Mouse (Mus musculus): ENCODE measurements around the gene P3h4.
A peak's percentile ranks its signal among the peaks of the same experiment; 100 is the strongest.

P3h4 gene

DNA sequence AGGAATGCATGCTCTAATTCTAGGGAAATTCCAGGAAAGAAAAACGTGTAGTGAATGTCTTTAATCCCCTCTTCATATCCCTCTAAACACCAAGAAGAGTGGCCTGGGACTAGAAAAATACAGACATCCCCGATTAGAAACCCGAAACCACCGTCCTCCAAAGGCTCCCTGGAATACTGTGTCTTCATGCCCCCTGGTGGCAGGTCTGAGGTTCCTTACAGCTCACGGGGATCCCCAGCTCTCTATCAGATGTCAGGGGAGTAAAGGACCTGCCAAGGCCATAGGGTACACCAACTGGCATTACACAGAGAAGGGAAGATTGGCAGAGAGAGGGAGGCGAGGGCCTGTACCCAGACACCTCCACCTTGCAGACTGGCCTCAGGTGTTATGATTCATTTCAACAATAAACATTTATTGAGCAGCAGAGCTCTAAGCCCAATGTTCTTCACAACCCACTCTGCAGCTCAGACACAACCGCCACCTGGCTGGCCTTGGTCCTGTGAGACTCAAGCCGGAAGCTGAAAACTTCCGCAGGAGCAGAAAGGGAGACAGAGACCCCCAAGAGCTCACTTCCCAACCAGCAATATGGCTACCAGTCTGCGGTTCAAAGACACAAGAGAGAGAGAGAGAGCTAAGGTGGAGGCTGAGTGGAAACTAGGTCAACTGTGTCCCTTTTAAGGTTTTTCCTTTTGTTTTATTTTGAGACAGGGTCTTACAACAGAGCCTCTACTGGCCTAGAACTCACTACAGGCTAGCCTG is 6.4 kb downstream of the P3h4 start:
- DNase-seq: peak; percentile 76 to 84

DNA sequence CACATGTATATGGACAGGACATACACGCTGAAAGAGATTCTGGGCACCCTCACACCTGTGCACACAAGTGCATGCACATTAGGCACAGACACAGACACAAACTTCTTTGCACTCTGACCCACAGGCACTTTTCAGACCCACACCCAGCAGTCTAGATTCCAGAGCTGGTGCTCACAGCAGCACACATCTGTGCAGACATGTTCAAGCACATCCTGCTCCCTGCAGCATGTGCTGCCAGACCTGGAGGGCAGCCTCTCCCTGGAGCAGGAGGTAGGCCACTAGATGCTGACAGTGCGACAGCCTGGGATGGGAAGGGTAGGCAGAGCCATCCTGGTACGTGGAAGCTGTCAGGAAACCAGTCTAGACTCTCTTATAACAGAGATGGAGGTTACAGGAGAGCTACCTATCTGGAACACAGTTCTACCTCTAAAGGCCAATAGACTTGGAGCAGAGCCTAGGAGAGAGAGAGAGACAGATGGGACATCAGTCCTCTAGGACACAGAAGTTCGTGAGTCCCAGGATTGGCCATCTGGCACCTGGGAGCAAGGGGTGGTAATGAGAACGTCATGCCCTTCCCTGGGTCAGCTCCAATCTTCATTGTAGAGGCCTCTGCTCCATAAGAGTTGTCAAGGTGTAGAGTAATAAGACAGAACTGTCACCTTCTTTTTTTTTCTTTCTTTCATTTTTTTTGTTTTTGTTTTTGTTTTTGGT is 7.5 kb downstream of the P3h4 start:
- no peak for DNase-seq

DNA sequence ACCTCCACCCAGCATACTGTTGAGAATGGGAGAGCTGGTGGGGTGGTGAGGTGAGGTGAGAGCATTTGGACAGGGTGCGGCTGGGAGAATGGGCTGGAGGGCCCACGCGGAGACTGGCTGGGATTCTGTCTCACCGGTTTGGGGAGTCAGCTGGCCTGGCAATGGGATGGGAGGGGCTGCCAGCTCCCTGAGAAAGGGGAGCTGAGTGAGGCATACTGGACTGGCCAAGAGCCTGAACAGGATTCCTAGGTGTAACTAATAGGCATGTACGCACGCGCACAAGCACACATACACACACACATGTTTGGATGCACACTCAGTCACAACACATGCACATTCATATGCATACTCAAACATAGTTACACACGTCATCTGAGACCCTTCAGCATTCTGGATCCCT is 8.4 kb downstream of the P3h4 start:
- peak; percentile 53 to 71 for DNase-seq

DNA sequence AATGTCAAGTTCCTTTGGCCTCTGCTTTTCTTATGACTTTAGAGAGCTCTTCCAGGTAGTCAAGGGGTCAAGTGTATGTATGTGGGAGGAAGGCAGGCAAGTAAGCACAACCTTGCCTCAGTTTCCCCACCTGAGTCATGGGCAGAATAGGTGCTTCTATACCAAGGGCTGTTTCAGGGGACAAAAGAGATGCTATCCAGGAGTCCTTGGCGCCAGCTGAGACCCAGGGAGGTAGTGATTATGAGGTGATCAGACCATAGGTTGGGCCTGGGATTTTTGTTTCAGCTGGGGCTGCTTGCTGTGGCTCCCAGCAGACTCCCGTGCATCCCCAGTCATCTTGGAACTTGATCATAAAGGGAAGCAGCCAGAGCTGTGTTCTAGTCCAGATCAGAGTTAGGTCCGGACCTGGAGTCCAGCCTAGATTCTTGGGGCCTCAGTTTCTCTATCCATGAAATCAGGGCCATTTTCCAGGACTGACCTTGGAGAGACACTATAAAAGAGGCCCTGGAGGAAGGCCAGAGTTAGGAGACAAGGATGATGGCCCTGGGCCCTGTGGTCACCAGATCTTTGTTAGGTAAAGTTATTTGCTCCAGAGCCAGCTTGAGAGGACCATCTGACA is 10.1 kb downstream of the P3h4 start:
- DNase-seq: no peak

DNA sequence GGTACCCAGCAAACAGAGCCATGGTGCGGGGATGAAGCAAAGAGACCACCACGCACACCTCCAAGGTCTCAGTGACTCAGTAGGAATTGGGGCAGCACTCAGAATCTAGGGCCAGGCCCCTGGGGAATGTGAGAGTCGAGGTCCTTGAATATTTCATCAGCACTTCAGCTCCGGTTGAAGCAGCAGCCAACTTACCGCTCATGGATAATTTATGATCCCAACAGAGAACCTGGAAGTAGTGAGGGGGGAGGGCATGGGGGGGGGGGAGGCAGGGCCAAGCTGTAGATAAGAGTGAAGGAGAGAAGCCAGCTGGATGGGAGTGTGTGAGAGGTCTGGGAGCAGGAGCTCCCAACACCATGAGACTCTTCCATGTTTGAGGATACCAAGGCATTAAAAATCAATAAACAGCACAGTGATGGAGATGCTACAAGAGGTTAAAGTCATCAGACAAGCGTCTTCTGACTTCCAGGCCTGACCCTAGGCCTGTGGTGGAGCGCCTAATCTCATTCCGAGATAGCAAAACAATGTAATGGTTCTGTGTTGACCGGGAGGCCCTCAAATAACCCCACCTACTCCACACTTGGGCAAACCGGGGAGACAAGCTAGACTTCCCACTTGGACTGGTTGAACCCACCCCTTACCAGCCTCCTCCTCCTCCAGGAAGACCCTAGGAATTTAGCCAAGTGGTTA is 11.0 kb downstream of the P3h4 start:
- no peak for DNase-seq

DNA sequence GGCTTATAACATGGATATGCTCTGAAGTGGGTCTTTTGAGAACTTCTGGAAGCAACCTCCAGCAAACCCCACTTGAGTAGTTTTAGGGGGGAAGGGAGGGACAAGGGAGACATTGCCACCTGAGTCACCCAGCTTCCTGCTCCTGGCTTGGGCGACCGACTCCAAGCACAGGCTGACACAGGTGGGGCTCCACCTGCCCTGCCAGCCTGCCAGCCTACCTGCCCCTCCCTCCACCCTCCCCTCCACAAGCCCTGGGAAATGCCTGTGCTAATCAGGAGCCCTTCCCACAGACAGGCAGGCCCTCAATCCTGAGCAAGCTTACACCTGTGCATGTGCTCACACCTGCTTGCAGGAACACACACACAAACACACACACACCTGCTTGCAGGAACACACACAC is 12.0 kb downstream of the P3h4 start:
- peak; percentile 74 to 84 for DNase-seq

DNA sequence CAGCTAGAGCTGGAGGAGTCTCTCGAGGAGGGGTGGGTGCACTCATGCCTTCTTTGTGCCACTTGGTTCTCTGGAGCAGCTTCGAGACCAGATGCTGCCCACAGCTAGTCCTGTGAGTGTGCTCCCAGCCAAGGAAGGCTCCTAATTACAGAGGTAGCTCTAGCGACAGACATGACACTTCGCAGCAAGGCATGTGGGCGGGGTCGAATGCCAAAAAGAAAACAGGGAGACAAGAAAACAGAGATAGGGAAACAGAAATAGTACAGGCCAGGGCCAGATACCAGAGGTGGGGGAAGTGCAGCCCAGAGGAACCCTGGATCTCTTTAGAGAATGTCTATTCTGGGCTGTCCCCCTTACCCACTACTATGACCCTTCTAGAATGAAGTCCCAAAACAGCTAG is 12.4 kb downstream of the P3h4 start:
- DNase-seq: no peak

DNA sequence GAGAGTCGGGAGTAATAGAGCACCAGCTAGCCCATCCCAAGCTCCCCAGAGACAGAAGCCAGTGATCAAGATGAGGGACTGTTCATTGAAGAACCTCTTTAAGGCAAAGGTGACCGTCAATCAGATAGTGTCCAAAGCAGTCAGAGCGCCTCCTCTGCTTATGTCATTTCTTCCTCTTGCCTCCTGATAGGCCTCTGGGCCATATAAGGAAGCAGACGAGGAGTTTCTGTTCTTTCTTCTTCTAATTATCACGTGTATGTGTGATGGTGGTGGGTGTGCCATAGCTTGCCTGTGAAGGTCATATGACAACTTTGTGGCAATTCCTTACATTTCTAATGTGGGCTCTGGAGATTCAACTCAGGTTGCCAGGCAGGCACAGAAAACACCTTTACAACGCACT is 13.8 kb downstream of the P3h4 start:
- DNase-seq: no peak

DNA sequence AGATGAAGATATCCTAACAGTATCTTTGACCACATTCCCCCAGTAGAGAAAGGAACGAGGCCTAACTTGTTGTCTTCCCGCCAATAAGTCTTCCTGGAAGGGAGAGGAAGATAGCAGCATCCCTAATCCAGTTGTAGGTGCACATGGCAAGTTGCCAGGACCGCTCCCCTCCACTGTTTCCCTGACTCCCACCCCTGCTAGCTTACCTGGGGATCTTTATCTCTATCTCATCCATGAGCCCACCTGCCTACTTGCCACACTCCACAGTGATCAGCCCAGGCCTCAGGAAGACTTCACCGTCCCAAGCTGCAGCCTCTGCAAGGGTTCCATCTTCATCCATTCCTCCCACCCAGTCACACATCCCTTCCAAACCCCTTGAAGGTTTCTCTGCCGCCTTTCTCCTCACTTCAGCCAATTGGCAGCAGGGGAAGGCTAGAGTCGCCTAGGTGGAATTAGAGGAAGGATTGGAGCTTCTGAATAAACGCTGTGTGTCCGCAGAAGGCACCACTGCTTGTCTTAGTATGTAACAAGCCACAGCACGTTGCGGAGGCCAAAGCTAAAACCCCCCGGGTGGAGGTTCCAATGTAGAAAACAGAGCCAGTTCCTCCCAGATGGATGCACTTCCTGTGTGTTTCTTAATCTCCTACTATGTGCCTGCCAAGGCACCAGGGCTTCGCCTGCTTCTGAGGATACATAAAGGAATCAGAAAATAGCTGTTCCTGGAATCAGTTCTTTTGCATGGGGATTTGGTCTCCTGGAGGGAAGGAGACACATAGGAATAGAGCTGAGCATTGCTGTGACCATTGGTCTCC is 14.7 kb downstream of the P3h4 start:
- DNase-seq: no peak

DNA sequence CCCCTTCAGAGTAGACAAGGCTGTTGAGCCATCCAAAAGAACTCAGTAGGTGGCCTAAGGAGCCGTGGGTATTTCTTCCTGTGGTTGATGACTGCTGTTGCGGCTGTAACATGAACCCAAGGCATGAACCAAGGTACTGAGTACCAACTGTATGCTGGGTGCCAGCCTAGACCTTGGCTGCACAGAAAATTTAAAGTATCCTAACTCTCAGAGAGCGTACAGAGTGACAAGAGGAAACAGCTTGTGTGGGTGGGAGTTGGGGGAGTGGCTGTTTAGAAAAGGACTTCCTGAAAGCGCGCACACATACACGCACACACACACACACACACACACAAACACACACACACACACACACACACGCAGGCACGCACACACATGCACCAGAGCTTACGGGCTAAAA is 15.3 kb downstream of the P3h4 start:
- DNase-seq: peak; percentile 52 to 70

DNA sequence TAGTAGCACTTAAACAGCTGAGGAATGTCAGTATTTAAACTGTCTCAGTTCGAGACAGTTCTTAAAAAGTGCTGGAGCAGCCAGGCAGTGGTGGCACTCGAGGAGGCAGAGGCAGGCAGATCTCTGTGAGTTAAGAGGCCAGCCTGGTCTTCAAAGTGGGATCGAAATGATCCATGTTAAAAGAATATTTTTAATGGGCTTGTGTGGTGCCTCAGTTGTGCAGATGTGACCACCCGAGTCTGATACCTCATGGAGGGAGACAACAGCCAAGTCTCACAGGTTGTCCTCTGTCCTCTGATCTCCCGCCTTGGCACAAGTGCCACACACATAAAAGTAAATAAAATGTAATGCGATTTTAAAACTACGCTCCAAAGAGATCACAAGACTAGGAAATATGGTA is 16.1 kb downstream of the P3h4 start:
- DNase-seq: no peak

DNA sequence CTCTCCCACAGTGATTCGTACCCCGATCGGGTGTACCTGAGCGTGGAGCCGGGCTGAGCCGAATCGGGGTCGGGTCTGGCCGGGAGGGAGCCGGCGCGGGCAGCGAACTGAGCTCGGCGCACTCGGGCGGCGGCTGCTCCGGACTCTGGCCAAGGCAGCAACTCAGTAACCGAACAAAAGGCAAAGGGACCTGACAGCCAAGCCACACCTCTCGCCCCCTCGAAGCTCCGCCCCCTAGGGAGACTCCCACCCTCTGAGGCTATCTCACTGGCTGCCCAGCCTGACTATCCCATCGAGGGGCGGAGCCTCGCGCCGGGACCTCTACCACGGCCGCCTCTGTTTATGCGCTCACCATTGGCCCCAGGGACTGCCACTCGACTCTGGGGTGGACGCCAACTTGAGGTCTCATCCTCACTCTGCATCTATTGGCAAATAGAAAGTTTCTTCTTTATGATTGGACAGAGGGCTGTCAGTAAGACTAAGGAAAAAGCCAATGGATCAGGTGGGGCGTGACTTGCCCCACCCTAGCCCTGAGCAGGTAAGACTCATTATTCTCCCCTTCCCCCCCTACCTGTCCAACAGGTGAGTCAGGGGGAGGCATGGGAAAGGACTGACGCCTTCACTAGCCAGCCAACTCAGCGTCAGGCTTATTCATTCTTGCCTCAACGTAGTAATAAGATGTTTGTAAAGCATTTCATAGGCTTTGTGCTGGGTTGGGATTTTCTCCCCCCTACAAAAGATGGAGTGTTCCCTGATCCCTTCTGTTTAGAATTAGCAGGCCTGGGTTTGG is 16.8 kb downstream of the P3h4 start, which contains the start of gene Jup:
Gene Jup (minus strand): TSS at position 164 of the 790 bp plus-strand sequence.
- DNase-seq: peak; percentile 100

DNA sequence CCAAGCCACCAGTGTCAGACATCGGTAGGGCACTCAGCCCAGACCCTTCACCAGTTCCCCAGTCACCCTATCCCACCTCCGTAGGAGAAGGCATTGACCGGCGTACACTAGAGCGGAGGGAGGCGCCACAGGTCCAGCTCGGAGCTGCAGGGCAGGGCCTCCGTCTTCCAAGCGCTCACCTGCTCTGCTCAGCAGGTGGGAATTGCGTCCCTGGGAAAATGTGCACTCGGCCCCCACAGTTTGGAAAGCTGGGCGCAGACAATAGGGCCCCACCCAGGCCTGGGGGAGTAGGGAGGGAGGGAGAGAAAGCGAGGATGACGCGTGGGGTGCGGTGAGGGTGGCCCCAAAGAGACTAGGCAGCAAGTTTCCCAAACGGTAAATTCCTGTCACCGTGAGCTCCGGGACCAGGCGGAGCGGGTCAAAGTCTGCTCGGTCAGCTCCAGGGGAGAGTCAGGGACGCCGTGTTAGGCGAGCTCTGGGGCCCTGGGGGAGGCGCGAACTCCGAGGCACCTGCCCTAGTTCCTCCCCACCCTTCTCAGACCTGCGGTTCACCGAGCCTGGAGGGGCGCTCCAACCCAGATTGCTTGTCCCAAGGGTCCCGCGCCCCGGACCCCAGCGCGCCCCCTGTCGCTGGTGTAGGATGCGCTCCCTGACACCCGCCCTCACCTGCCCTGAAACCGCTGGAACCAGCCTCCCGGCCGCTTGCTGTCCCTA is 17.6 kb downstream of the P3h4 start:
- DNase-seq: peak; percentile 65 to 70

DNA sequence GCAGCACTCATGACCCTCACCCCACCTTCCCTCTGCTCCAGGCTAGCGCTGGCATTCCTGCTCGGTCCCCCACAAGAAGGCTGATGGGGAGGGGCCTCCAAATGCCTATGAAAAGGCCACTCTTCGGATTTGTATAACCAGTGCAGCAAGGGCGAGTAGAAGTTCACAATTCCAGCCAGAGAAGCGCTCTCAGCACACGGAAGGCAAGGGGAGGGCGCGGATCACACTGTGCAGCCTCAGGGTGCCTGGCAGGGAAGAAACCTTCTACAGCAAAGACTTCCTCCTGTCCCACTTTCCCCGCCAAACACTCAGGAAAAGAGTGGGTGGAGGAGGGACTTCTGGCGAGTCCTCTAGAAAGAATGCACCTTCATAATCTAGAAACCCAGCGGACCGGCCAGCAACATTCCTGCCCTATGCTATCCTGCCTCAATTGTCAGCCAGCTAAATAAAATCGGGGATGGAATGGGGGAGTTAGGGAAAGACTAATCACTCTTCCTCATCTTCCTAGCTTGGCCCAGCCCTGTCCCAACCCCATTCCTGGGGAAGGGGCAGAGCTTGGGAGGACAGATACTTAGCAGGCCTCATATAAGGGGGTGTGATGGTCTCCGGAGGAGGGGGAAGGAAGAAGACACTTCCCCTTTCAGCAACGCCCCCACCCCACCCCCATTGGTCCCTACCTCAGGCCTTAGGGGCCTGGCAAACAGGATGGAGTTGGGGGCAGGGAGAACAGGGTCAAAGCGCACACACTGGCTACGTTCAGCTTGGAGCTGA is 18.6 kb downstream of the P3h4 start:
- peak; percentile 68 to 76 for DNase-seq

DNA sequence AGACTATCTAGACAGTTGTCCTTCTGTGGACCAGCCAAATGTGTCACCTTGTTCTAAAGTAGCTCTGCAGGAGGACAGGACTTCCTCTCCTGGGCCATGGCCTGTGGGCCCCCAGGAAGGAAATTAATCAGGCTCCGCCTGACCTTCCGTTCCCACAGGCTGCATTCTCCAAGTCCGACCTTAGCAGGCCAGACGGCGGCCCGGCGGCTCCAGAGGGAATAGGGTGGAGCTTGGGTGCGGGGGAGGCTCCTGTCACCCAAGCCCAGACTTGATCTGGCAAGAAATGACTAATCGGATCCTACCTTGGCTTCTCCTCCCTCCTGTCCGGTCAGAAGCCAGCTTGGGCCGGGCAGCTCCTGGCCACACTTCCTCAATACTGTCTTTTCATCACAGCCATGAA is 19.4 kb downstream of the P3h4 start:
- DNase-seq: peak; percentile 82 to 90

DNA sequence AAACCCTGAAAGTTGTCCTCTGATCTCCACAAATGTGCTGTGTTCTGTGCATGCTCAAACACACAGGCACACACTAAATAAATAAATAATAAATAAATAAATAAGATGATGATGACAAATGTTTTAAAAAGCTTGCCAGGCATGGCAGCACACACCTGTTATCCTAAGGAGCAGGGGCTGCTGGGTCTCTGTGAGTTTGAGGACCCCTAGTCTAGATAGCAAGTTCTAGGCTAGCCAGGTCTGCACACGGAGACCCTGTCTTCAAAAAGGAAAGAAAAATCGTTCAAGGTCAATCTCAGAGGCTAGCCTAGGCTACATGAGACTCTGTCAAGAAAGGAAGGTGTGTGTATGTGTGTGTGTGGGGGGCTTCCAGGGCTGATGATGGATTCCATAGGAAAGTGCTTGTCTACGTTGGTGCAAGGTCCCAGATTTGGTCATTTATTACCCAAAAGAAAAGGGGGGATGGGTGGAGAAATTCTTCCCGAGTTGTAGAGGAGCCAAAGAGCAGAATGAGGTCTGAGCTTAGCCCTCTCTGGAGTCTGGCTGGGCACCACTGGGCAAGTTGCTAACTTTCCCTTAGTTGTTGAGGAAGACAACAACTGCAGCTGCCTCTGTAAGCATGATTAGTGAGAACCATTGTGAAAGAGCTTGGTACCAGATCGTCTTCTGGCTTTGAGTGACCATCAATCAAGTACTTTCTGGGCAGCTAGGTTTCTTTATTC is 20.1 kb downstream of the P3h4 start:
- DNase-seq: no peak

DNA sequence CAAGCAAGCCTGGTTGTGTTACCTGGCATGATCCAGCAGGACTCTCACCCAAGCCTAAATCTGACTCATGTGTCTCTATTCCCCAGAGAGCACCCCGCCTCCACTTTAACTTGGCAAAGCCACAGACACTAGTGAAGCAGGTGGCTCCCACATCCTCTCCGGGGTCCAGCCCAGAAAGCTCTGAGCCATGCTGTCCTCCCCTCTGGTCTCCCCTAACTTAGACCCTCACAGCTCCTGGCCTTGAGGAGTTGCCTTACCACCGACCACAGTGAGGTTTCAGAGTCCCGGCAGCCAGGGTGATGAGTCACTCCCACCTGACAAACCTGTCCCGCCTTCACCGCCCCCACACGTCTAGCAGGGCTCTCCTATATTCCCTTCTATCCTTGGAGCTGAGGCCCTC is 20.9 kb downstream of the P3h4 start:
- DNase-seq: peak in 1 of 2 experiments; percentile 50

DNA sequence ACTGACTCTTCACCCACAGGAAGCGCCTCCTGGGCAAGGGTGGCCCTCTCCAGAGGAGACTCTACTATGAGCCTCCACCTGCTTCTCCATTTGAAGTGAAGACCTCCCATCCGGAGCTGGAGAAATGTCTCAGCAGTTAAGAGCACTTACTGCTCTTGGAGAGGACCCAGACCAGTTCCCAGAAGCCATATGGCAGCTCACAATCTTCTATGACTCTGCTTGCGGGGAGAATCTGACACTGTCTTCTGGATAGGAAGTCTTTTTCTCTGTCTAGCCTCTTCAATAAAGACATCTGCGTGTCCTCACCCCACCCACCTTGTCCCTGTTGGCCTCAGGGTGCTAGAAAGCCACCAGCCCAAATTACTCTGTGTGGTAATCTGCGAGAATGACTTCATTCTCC is 21.7 kb downstream of the P3h4 start:
- no peak for DNase-seq

DNA sequence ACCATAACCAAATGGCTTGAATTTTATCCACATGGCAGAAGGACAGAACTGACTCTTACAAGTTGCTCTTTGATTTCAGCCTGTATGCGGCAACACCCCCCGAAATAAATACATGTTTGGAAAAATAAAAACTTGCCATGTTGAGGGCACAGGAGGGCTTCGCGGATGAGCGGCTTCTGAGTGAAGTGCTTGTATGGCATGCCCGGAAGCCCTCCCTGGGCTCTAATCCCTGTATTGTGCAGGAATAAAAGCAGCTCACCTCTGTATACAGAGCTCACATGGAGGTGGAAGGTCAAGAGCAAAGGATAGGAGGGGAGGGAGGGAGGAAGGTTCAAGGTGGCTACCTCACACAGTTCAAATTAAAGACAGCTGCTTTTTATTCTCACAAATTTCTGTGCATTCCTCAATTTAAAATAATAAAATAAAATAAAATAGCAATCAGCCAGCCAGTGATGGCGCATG is 22.7 kb downstream of the P3h4 start:
- DNase-seq: no peak
